Mouse (Mus musculus) heart, embryonic 13.5 days (tissue): ENCODE data around the gene Bcl7a. TPM values are rescaled to one million over a fixed set of nuclear protein-coding genes. Genes with fewer than 3 reads are reported as not detected.
A peak's percentile ranks its signal among the peaks of the same experiment; 100 is the strongest.

Source experiments
- ATAC-seq: fragments of 200-750 bp; cut with Nextera tagmentation; 2 replicates; pipeline ENCODE4 v1.8.0; 2017; ENCODE audit warnings: moderate TSS enrichment; ENCODE audit not compliant: insufficient number of reproducible peaks, low FRiP score, low TSS enrichment; ENCODE audit errors: extremely low read depth
- H3K27ac ChIP-seq: fragments of 300-500 bp; sonication (generic); replicated peaks from 2 replicates; pipeline ENCODE4 v1.5.1; 2015; ENCODE audit warnings: moderate library complexity, mild to moderate bottlenecking, inconsistent platforms
- H3K27me3 ChIP-seq: fragments of 300-500 bp; sonication (generic); replicated peaks from 2 replicates; pipeline ENCODE4 v1.6.1; 2015; ENCODE audit warnings: mild to moderate bottlenecking, inconsistent platforms
- H3K36me3 ChIP-seq: fragments of 300-500 bp; sonication (generic); 2 replicates; pipeline ENCODE4 v1.6.1; 2015; ENCODE audit warnings: mild to moderate bottlenecking, inconsistent platforms
- H3K4me1 ChIP-seq: fragments of 300-500 bp; sonication (generic); 2 replicates; pipeline ENCODE4 v1.6.1; 2015; ENCODE audit warnings: inconsistent platforms
- H3K4me2 ChIP-seq: fragments of 300-500 bp; sonication (generic); 2 replicates; pipeline ENCODE4 v1.6.1; 2015; ENCODE audit warnings: inconsistent platforms, mild to moderate bottlenecking, moderate library complexity
- H3K4me3 ChIP-seq: fragments of 300-500 bp; sonication (generic); 2 replicates; pipeline ENCODE4 v1.5.1; 2015; ENCODE audit warnings: moderate library complexity, mild to moderate bottlenecking, inconsistent platforms
- H3K9ac ChIP-seq: fragments of 300-500 bp; sonication (generic); 2 replicates; pipeline ENCODE4 v1.6.1; 2015; ENCODE audit warnings: inconsistent platforms, mild to moderate bottlenecking, moderate library complexity
- H3K9me3 ChIP-seq: fragments of 300-500 bp; sonication (generic); 2 replicates; pipeline ENCODE4 v1.6.1; 2016; ENCODE audit warnings: inconsistent platforms
- WGBS: fragments of 180-500 bp; shearing (Covaris S2); methylation state at CpG from one replicate; pipeline ENCODE4 v1.1.7; 2015; ENCODE audit warnings: mixed read lengths; 5-methylcytosine and 5-hydroxymethylcytosine counted together
- polyA plus RNA-seq: library from polyadenylated mRNA; unstranded; fragments of >200 nt; fragmentation: Nextera tagmentation; extraction: Ambion mirVana; gene quantifications from 2 replicates; pipeline ENCODE4 v1.2.1, GENCODE M21; 2015

The Bcl7a gene
- polyA plus RNA-seq, 1 experiment from 2014 or later: 13.5 TPM

DNA sequence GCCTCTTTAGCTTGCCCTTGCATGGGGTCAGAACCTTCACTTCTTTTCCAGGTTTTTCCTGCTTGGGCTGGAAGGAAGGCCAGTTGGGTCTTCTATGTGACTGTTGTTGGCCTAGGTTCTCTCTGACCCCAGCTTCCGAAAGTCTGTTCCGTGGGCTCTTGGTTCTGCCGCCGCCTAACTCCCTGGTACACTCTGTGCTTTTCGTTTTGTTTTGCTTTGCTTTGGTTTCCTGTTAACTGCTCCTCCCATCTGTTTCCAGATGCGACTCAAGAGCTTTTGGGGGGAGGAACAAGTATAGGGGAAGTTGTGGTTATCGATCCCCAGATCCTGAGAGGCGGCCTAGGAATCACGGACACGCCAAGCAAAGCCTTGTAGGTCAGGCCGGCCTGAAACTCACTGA, 54.2 kb downstream of the Bcl7a start:
- Histone ChIP-seq H3K4me3 (peak overlapping the region; percentile 98; the same call in 1 of the 2 replicates), H3K27ac (peak overlapping the region; percentile 10), H3K9ac (peak overlapping the region; percentile 25), H3K9me3 (no peaks in the 10 kb centered on the region), H3K4me1 (peaks cover 48% of the 10 kb centered on the region), H3K27me3 (no peaks in the 10 kb centered on the region), H3K4me2 (peak overlapping the region; percentile 93), H3K36me3 (peaks cover 3% of the 10 kb centered on the region; the same call in 1 of the 2 replicates)
- ATAC-seq: no peak
- WGBS: 61% methylated on average over 11 of the region's 11 CpGs

GRCm38 (mm10) chr5:123398856-123399498, 55.3 kb downstream of the Bcl7a start:
- H3K9ac ChIP-seq: no peak overlapping the region
- no peak overlapping the region for H3K4me3 ChIP-seq
- peaks cover 38% of the 10 kb centered on the region for H3K4me1 ChIP-seq
- H3K27ac ChIP-seq: no peak overlapping the region
- H3K27me3 ChIP-seq: no peaks in the 10 kb centered on the region
- 77% methylated on average over 4 of the region's 4 CpGs for WGBS
- ATAC-seq: no peak
- H3K9me3 ChIP-seq: no peaks in the 10 kb centered on the region
- H3K4me2 ChIP-seq: no peak overlapping the region
- H3K36me3 ChIP-seq: peaks cover 3% of the 10 kb centered on the region; the same call in 1 of the 2 replicates

- no peak overlapping the region for H3K9ac ChIP-seq
- WGBS: 86% methylated on average over 3 of the region's 3 CpGs
- peaks cover 24% of the 10 kb centered on the region for H3K4me1 ChIP-seq
- ATAC-seq: no peak
- H3K4me3 ChIP-seq: no peak overlapping the region
- no peak overlapping the region for H3K4me2 ChIP-seq
- peaks cover 3% of the 10 kb centered on the region; the same call in 1 of the 2 replicates for H3K36me3 ChIP-seq
- no peaks in the 10 kb centered on the region for H3K9me3 ChIP-seq
- no peaks in the 10 kb centered on the region for H3K27me3 ChIP-seq
- no peak overlapping the region for H3K27ac ChIP-seq
Observed at GRCm38 (mm10) chr5:123404480-123404879, 60.8 kb downstream of the Bcl7a start.

DNA sequence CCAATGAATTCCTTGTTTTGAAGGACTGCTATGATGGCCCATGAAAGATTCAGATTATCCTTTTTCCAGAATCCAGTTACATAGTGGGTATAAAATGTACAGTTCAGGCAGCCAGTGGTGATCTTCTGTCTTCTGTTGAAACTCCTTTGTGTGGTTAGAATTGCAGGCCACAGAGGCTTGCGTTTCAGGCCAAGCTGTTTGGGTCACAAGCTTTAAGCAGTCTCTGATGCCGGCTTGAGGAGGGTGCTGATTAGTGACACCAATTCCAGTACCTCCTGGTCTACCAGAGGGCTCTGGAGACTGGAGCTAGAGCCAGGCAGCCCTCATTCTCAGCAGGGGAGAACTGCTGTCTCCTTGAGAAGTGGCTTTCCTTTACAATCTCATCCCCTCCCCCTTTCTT, 63.3 kb downstream of the Bcl7a start:
- peaks cover 18% of the 10 kb centered on the region for H3K36me3 ChIP-seq
- H3K4me1 ChIP-seq: peaks cover 24% of the 10 kb centered on the region
- no peaks in the 10 kb centered on the region for H3K27me3 ChIP-seq
- H3K4me3 ChIP-seq: no peak overlapping the region
- H3K9me3 ChIP-seq: peaks cover 7% of the 10 kb centered on the region; the same call in 1 of the 2 replicates
- no peak overlapping the region for H3K4me2 ChIP-seq
- 35% methylated on average over 2 of the region's 2 CpGs for WGBS
- H3K27ac ChIP-seq: no peak overlapping the region
- no peak overlapping the region for H3K9ac ChIP-seq
- ATAC-seq: no peak

GRCm38 (mm10) chr5:123408176-123408575, 64.5 kb downstream of the Bcl7a start:
- Histone ChIP-seq H3K27ac (no peak overlapping the region), H3K27me3 (no peaks in the 10 kb centered on the region), H3K4me3 (no peak overlapping the region), H3K4me1 (peaks cover 26% of the 10 kb centered on the region), H3K36me3 (peaks cover 15% of the 10 kb centered on the region), H3K4me2 (no peak overlapping the region), H3K9ac (no peak overlapping the region), H3K9me3 (peaks cover 7% of the 10 kb centered on the region; the same call in 1 of the 2 replicates)
- WGBS: 54% methylated on average over 3 of the region's 3 CpGs
- no peak for ATAC-seq

GRCm38 (mm10) chr5:123412193-123412592, 68.6 kb downstream of the Bcl7a start:
- no peak overlapping the region for H3K9ac ChIP-seq
- no peak overlapping the region for H3K4me3 ChIP-seq
- no peak overlapping the region for H3K27ac ChIP-seq
- ATAC-seq: no peak
- H3K4me2 ChIP-seq: no peak overlapping the region
- peaks cover 50% of the 10 kb centered on the region for H3K4me1 ChIP-seq
- WGBS: 73% methylated on average over 4 of the region's 4 CpGs
- peaks cover 7% of the 10 kb centered on the region; the same call in 1 of the 2 replicates for H3K9me3 ChIP-seq
- H3K27me3 ChIP-seq: no peaks in the 10 kb centered on the region
- peaks cover 15% of the 10 kb centered on the region for H3K36me3 ChIP-seq

DNA sequence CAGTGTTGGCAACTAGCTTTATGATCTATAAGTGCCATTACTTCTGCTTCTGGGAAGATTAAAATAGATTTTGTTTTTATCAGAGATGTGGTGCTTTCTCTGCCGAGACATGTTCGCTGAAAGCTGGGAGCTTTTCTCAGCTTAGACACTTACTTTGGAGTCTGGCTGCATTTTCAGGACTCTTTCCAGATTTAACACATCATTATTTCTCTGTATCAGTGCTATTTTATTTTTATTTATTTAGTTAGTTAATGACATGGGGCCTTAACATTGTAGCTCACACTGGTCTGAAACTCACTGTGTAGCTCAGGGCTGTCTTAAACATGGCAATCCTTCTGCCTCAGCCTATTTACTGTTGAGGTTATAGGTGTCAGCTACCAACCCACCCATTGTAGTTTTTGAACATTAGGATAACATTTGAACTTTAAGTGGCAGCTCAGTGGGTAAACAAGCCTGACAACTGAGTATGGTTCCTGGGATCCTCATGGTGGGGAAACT, 70.3 kb downstream of the Bcl7a start:
- H3K4me2 ChIP-seq: no peak overlapping the region
- H3K4me1 ChIP-seq: peaks cover 39% of the 10 kb centered on the region
- no peak overlapping the region for H3K27ac ChIP-seq
- no peak for ATAC-seq
- H3K9ac ChIP-seq: no peak overlapping the region
- H3K36me3 ChIP-seq: peaks cover 15% of the 10 kb centered on the region
- H3K27me3 ChIP-seq: no peaks in the 10 kb centered on the region
- peaks cover 7% of the 10 kb centered on the region; the same call in 1 of the 2 replicates for H3K9me3 ChIP-seq
- 69% methylated on average over 2 of the region's 2 CpGs for WGBS
- H3K4me3 ChIP-seq: no peak overlapping the region

GRCm38 (mm10) chr5:123416149-123416548, 72.5 kb downstream of the Bcl7a start:
- Histone ChIP-seq H3K36me3 (peaks cover 4% of the 10 kb centered on the region), H3K27ac (no peak overlapping the region), H3K4me1 (peaks cover 39% of the 10 kb centered on the region), H3K9me3 (no peaks in the 10 kb centered on the region), H3K9ac (no peak overlapping the region), H3K4me2 (no peak overlapping the region), H3K27me3 (no peaks in the 10 kb centered on the region), H3K4me3 (no peak overlapping the region)
- no peak for ATAC-seq
- WGBS: 53% methylated on average over 3 of the region's 3 CpGs

GRCm38 (mm10) chr5:123416566-123417518, 73.2 kb downstream of the Bcl7a start:
- H3K36me3 ChIP-seq: no peaks in the 10 kb centered on the region
- no peaks in the 10 kb centered on the region for H3K9me3 ChIP-seq
- 0 out of 2 replicates have a peak overlapping the region, but pooled peaks have one; percentile 40 for H3K27ac ChIP-seq
- no peak overlapping the region for H3K4me2 ChIP-seq
- H3K4me3 ChIP-seq: no peak overlapping the region
- peaks cover 44% of the 10 kb centered on the region for H3K4me1 ChIP-seq
- H3K9ac ChIP-seq: no peak overlapping the region
- no peaks in the 10 kb centered on the region for H3K27me3 ChIP-seq
- no peak for ATAC-seq
- WGBS: 65% methylated on average over 8 of the region's 8 CpGs

DNA sequence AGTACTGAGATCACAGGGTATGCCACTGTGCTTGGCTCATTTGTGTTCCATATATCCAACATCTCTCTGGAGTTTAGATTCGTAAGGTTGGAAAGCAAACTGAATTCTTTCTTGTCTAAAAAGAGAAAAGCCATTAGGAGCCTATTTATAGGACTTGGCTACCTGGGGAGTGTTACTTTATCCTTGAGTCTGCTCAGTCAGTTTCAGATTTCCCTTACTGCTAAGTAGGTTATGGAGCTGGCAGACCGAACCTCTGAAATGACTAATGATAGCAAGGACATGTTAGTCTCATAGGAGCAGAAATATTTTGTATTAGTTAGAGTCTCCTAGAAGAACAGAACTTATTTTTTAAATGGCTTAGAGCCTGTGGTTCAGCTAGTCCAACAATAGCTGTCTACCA, 80.3 kb downstream of the Bcl7a start:
- no peak overlapping the region for H3K9ac ChIP-seq
- H3K36me3 ChIP-seq: peaks cover 10% of the 10 kb centered on the region; the same call in 1 of the 2 replicates
- H3K4me3 ChIP-seq: no peak overlapping the region
- peak overlapping the region; percentile 16; the same call in 1 of the 2 replicates for H3K4me2 ChIP-seq
- peaks cover 30% of the 10 kb centered on the region for H3K4me1 ChIP-seq
- peak overlapping the region; percentile 59; the same call in 1 of the 2 replicates for H3K27ac ChIP-seq
- 30% methylated on average over 2 of the region's 2 CpGs for WGBS
- no peaks in the 10 kb centered on the region for H3K27me3 ChIP-seq
- H3K9me3 ChIP-seq: peaks cover 6% of the 10 kb centered on the region; the same call in 1 of the 2 replicates
- ATAC-seq: no peak
